Mouse (Mus musculus) bone marrow, adult 2 months (tissue): ENCODE data around the gene Triap1. TPM values are rescaled to one million over a fixed set of nuclear protein-coding genes. Genes with fewer than 3 reads are reported as not detected.

ENCODE experiments used
- H3K27ac ChIP-seq: fragments of 200-500 bp; 2 replicates; pipeline ENCODE4 v1.5.1; 2012; ENCODE audit warnings: low read depth, mild to moderate bottlenecking, control low read depth, inconsistent platforms, low read length; ENCODE audit not compliant: control insufficient read depth, poor library complexity, insufficient read depth
- H3K4me1 ChIP-seq: fragments of 200-500 bp; 2 replicates; pipeline ENCODE4 v1.6.1; 2011; ENCODE audit warnings: low read length; ENCODE audit not compliant: control insufficient read depth, insufficient read depth
- H3K4me3 ChIP-seq: fragments of 200-500 bp; replicated peaks from 2 replicates; pipeline ENCODE3; 2011; ENCODE audit warnings: mild to moderate bottlenecking, low read depth, low read length, control low read depth; ENCODE audit not compliant: control insufficient read depth
- CTCF ChIP-seq: fragments of 200-500 bp; IDR thresholded peaks from 2 replicates; pipeline ENCODE4 v1.5.1; 2011; ENCODE audit warnings: low read length, control low read depth; ENCODE audit not compliant: control insufficient read depth, insufficient read depth
- POLR2A ChIP-seq: fragments of 200-500 bp; IDR thresholded peaks from 2 replicates; pipeline ENCODE4 v1.6.1; 2011; ENCODE audit warnings: low read depth, mild to moderate bottlenecking, control low read depth, low read length, borderline replicate concordance; ENCODE audit not compliant: control insufficient read depth
- WGBS: fragments of 180-500 bp; shearing (Covaris S2); methylation state at CpG from one replicate; pipeline ENCODE4 v1.1.7; 2018; 5-methylcytosine and 5-hydroxymethylcytosine counted together
- polyA plus RNA-seq: library from polyadenylated mRNA; stranded (reverse); fragments of >200 nt; gene quantifications from 2 replicates; pipeline ENCODE4 v1.2.4, GENCODE M21; 2011; ENCODE audit warnings: low replicate concordance; ENCODE audit not compliant: missing spikeins, insufficient read depth, insufficient read length

Triap1 gene
- polyA plus RNA-seq, 1 experiment = 18.3 TPM

DNA sequence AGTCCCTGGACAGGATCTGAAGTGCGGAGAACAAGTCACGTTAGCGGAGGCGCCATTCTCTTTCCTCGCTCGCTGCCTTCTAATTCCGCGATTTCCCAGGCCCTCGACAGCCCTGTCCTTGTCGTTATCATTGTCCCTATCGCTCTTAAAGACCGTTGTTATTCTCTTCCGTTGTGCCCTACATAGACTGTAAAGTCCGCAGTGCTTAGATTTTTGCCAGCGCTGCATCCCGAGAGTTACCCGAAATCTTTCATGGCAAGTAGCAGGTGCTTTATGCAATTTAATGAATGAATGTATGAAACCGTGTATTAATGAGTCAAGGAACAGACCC, 8.2 kb downstream of the Triap1 start:
- Histone ChIP-seq H3K27ac (peak overlapping the region; percentile 55), H3K4me1 (0 out of 2 replicates have a peak, but pooled peaks cover 2% of the 10 kb centered on the region), H3K4me3 (peak overlapping the region; percentile 86)
- no peak for TF ChIP-seq POLR2A
- no peak for TF ChIP-seq CTCF
- WGBS = under 1% methylated on average over 18 of the region's 18 CpGs

DNA sequence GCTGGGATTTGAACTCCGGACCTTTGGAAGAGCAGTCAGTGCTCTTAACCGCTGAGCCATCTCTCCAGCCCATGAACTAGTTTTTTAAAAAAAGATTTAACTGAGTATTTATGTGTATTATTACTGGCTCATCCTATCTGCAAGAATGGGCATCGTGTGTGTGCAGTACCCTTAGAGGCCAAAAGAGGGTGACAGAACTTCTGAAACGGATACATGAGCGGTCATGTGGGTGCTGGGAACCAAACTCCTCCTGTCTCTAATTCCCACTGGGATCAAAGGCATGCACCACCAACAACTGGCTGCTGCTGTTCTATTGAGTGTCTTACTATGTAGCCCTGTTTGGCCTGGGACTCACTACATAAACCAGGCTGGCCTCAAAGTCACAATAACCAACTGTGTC, 10.3 kb downstream of the Triap1 start:
- Histone ChIP-seq H3K27ac (no peak overlapping the region), H3K4me1 (0 out of 2 replicates have a peak, but pooled peaks cover 2% of the 10 kb centered on the region), H3K4me3 (no peak overlapping the region)
- WGBS = 74% methylated on average over 5 of the region's 5 CpGs
- TF ChIP-seq CTCF (no peak), POLR2A (no peak)

DNA sequence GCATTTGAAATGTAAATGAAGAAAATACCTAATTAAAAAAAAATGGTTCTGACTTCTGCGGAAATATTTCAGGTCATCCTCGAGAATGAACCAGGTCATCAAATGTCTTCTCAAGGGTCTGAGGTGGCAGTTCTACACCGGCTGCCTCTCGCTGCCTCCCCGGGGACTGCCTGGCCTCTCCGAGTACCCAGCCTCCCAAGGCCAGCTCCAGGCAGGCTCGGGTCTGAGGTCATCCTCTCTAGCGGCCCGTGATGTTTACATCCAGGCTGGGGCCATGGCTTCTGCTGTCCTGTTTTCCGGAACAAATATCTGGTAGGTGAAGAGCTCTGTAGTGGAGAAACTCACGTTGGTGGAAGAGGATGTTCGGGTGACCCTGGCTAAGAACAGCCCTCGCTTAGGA, 14.0 kb downstream of the Triap1 start:
- 65% methylated on average over 13 of the region's 13 CpGs for WGBS
- TF ChIP-seq CTCF = no peak
- TF ChIP-seq POLR2A = no peak
- no peak overlapping the region for H3K4me3 ChIP-seq
- no peak overlapping the region for H3K27ac ChIP-seq
- no peaks in the 10 kb centered on the region for H3K4me1 ChIP-seq

DNA sequence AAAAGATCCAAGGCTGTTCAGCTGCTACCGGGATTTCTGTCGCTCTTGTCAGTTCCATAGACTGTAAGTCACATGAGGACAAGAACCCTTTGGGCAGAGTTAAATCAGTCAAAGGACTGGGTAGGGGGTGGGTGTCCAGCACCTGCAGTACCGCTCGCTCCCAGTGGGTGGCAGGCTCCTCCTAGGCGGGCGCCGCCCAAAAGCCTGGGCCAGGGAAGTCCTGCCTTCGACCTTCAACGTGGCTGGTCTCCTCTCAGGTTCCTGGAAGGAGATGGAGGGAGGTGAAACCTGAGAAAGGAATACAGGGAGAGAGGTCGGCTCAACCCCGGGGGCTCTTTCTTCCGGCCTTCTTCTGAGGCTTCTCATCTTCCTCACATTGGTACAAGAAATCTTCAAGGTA, 17.8 kb downstream of the Triap1 start:
- 5% methylated on average over 12 of the region's 12 CpGs for WGBS
- no peak overlapping the region for H3K27ac ChIP-seq
- no peaks in the 10 kb centered on the region for H3K4me1 ChIP-seq
- peak; percentile 86 for TF ChIP-seq CTCF
- no peak for TF ChIP-seq POLR2A
- H3K4me3 ChIP-seq = no peak overlapping the region

DNA sequence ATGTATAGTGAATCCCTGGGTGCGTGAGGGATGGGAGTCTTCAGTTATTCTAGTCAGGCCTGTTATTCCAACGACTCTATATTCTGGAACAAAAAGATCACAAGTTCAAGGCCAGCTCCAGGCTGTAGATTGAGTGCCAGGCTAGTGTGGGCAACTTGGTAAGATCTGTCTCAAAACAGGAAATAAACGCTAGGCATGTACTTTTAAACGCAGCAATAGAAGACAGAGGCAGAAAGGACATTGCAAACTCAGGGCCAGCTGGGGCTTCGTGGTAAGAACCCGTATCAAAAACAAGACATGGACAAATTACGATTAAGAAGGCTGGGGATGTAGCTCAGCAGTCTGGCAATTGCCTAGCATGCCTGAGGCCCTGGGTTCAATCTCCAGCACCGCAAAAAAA, 18.4 kb downstream of the Triap1 start:
- H3K4me1 ChIP-seq = no peaks in the 10 kb centered on the region
- TF ChIP-seq POLR2A = no peak
- TF ChIP-seq CTCF = no peak
- WGBS = 46% methylated on average over 8 of the region's 8 CpGs
- no peak overlapping the region for H3K27ac ChIP-seq
- no peak overlapping the region for H3K4me3 ChIP-seq

DNA sequence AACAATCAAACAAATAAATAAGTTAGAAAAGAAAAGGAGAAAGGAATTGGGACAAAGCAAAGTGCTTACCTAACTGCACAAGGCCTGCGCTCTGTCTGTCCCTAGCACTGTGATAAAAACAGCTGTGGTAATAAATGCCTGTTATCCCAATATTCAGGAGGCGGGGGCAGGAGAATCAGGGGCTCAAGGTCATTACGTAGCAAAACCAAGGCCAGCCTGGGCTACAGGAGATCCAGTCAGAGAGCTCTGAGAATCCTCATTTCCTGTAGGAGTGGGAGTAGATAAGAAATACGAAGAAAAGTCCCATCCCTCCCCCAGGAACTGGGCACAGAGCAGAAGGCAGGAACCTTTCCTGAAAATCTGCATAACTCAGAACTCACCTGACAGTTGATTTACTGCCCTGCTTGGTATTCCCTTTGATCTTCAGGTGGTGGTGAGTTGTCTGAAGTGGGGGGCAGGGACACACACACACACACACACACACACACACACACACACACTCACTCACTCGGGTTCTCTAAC, 18.9 kb downstream of the Triap1 start:
- no peak overlapping the region for H3K4me3 ChIP-seq
- TF ChIP-seq POLR2A (no peak), CTCF (no peak)
- no peaks in the 10 kb centered on the region for H3K4me1 ChIP-seq
- H3K27ac ChIP-seq = no peak overlapping the region
- WGBS = 68% methylated on average over 5 of the region's 5 CpGs

DNA sequence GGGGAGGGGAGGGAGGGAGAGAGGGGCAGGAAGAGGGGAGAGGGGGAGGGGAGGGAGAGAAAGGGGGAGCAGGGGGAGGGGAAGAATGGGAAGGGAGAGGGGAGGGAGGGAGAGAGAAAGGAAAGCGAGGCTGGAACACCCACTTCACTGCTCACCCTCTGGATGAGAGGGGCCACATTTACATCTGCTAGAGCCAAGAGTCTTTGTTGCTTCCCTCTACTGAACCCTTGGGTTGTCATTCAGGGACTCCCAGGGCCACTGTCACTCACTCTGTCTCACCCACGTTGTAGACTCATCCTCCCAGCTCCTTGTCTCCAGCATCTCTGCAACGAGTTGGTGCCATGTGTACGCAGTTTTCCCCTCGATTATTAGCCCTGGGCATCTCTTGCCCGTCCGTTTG, 21.2 kb downstream of the Triap1 start:
- WGBS = 35% methylated on average over 7 of the region's 7 CpGs
- no peak overlapping the region for H3K4me3 ChIP-seq
- no peaks in the 10 kb centered on the region for H3K4me1 ChIP-seq
- no peak for TF ChIP-seq CTCF
- TF ChIP-seq POLR2A = no peak
- H3K27ac ChIP-seq = no peak overlapping the region

DNA sequence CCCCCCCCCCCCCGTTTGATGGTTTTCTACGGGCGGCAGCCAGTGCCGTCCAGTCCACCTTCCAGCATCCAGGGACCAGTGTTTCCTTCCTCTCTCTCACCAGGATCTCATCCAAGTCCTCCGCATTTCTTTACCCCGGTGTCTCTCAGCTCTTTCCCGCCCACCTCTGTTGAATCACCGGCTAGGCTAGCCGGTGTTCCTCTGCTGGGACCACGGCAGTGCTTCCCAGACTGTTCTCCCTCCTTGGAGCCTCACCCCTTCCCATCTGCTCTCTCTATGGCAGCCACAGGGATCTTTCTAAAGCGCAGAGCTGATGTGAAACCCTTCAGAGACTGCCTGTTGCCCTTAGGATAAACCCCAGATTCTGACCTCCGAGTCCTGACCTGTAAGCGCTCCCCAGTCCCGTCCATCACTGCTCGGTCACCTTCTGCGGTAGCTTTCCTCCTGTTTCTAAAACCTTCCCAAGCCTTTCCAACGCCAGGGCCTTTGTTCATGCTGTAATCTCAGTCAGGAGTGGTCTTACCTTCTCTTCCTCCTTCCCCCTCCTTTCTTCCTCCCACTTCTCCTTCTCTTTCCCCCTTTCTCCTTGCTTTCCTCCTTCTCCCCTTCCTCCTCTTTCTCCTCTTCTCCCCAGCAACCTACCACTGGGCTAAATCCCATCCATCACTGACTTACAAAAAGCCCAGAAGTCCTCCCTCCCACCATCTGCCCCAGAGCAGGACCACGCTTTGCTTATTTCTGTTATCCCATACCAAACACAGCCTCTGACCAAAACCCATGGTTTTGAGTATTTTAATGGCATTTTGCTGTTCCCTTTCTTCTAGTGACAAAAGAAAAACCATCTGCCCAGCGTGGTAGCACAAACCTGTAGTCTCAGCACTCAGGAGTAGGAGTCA, 22.0 kb downstream of the Triap1 start:
- TF ChIP-seq CTCF (no peak), POLR2A (no peak)
- 26% methylated on average over 19 of the region's 19 CpGs for WGBS
- H3K4me3 ChIP-seq = no peak overlapping the region
- H3K27ac ChIP-seq = no peak overlapping the region
- no peaks in the 10 kb centered on the region for H3K4me1 ChIP-seq

DNA sequence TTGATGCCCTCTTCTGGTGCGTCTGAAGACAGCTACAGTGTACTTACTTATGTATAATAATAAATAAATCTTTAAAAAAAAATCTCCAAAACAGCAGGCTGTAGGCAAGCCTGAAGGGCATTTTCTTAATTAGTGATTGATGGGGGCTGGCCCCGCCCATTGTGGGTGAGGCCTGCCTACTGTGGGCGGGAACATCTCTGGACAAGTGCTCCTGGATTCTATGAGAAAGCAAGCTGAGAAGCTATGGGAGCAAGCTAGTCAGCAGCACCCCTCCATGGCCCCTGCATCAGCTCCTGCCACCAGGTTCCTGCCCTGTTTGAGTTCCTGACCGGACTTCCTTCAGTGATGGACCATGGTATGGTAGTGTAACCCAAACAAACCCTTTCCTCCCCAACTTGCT, 23.8 kb downstream of the Triap1 start:
- WGBS = 72% methylated on average over 4 of the region's 4 CpGs
- H3K27ac ChIP-seq = no peak overlapping the region
- H3K4me1 ChIP-seq = no peaks in the 10 kb centered on the region
- H3K4me3 ChIP-seq = no peak overlapping the region
- TF ChIP-seq POLR2A (no peak), CTCF (no peak)
